Mouse (Mus musculus): ENCODE measurements at regions not wholly inside any gene's neighbourhood (a gene's known extent, or its start where the extent isn't known, plus 50 kb on each side); places are given as distances from the start of the nearest gene placed in this dataset.

DNA sequence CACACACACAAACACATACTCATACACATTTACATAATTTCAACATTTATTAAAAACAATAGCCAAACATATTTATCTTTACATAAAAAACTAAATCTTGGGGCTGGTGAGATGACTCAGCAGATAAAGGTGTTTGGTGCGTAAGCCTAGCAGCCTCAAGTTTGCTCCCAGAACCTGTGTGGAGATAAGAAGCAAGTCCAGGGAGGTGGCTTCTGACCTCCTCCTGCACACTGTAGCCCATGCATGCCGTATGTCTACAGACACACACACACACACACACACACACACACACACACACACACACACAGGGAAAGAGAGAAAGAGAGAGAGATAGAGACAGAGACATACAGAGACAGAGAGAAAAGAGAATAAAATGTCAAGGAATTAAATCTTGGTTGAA lies 401.1 kb downstream of the Klf5 start:
- DNase-seq: no peak

DNA sequence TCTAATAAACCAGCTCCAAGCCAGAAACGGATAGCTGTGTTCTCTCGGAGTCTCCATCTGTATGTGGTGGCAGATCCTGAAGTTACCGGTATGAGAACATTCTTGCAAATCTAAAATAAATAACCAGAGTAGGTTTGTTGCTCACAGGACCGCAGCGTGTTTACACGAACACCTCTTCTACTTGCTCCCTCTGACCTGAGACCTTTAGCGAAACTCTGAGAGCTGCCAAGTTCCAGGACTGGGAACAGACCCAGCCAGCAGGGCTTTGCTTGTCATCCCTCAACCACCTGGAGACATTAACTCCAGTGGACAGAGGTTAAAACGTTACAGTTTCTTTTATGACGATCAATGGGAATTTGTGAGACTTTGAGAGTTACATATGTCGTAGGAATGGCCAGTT lies 407.5 kb downstream of the Klf5 start:
- no peak for DNase-seq
- intact Hi-C loops (cut with DNase I): no loop called here

More for the DNA sequence above, 401.1 kb downstream of the Klf5 start:
- intact Hi-C loops (cut with DNase I): no loop called here

DNA sequence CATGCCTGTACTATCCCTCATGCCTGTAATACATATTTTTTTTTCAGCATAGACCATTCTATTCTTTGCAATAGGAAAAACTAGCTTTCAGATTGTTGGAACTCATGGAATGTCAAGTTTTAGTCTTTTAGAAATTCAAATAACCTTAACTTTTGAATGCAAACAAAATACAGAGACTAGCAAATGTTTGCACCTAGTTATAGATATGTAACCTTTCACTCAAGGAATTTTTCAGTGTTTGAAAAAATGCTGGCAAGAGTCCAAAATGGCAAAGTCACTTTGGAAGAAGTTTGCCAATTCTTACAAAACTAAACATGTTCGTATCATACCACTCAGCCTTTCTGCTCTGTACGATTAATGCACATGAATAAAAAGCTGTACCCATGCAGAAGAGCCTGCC lies 409.6 kb downstream of the Klf5 start:
- intact Hi-C loops (cut with DNase I): no loop called here

DNA sequence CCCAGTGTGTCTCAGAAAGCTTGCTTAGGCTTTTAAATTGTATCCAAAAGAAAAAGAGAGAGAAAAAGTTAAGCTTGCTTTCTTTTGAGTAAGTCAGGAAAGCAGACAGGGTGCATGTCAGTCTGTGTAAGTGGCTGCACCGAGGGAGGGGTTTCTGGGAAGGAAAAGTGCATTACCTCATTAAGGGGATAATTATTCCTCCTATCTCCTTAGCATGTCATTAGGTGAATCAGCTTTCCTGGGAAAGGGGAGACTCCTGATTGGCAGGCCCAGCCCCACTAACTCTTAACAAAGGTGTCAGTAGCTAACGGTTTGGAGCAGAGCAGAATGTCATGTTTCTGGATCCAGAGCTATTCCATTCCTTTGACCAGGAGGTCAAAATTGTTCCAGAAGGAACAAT lies 411.3 kb downstream of the Klf5 start:
- no peak for DNase-seq
- intact Hi-C loops (cut with DNase I): no loop called here

More for the DNA sequence above, 409.6 kb downstream of the Klf5 start:
- DNase-seq: no peak

DNA sequence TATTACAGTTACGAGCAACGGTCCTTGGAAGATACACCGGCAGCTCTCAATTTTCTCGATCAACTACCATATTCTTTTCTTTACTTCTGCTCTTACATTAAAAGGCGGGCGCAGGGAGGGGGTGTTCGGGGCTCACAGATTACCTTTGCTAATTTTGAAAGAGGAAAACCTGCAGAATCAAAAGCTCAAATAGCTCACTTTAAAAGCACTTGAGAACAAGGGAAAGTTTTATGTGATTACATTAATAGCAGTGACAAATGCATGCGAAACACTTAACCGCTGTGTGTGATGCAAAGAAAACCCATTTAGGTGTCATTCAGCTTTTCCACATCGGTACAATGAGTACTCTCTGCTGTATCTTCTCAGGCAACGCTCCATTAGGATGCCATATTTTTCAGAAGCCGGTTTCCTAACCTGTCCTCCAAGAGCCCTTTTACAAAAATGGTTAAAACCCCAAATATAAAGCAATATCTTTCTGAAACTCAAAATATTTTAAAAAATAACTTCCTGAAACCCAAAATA lies 412.2 kb downstream of the Klf5 start:
- no peak for DNase-seq
- intact Hi-C loops (cut with DNase I): no loop called here

DNA sequence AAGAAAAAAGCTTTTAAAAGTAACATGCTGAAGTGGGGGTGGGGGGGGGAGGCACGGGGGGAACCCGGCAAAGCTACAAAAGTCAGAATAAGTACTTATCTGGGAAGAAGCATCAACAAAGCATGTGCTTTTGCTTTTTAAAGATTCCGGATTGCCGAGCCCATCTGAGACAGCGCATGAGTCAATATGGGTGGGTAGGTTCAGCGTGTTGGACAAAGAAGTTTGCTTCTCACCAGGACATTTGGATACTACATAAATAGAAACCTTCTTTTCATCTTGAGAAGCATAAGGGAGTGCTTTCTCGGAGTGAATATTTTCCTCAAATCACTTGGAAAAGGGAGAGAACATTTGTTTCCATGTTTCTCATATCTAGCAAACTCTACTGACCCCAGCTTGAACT lies 414.1 kb downstream of the Klf5 start:
- intact Hi-C loops (cut with DNase I): no loop called here
- no peak for DNase-seq

DNA sequence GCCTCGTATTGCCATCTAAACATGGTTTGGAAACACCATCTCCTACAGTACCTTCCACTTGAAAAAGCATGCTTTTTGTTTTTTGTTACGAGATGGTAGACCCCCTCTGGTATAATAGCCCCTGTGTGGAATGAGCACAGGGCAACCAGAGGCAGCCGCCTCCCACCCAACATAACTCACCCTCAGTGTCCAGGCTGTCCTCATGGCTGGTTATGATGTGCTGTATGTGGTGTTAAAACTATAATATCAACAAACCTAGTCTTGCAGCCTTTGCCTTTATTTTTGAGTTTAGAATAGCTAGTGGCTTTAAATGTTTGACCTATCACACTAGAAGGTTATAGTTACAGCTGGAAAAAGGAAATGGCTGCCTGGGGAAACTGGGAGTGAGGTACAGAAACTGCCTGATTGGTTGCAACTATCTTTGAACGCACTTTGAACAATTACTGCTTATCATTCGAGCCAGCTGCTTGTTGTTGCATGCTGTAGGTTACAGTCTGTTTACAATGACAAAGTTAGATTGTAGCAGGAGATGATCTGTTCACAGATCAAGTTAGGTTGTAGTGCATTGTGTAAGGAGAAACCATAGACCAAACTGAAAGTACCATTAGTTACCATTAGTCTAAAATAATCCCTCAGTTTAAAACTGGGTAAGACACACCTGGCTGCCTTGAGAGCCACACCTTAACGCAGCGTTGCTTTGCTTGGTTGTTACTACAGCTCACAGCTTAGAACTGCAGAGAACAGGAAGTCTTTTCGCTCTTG lies 414.8 kb downstream of the Klf5 start:
- no peak for DNase-seq
- intact Hi-C loops (cut with DNase I): no loop called here

DNA sequence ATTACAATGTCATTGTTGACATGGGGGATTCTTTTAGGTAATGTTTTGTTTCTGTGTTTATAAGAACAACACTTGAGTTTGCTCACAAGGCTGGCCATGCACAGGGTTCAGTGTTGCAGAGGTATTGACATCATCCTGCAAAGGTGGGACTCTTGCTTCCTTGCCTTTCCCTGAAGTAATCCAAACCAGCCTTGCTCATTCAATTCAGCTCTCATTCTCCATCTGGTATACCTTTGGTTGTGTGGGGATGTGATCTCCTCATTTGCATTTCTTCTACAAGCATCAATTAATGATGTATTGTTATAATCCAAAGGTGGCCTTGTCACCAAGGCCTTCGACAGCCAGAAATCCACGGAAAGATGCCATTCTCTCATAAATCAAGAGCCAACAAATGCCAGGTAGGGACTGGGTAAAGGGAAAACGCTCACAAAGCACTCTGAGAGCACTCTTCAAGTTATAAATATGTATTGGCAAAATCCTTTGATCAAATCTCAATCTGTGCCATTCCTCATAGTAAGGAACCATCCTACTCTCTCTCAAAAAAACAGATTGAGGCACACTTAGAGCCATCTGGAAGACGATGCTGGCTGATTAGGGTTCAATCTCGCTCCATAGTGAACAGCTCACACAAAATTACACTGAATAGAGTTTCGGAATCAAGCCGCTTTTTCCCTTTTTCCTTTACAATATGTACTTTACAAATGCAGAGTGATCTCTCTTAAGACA lies 435.1 kb downstream of the Klf5 start:
- DNase-seq: no peak
- intact Hi-C loops (cut with DNase I): no loop called here

DNA sequence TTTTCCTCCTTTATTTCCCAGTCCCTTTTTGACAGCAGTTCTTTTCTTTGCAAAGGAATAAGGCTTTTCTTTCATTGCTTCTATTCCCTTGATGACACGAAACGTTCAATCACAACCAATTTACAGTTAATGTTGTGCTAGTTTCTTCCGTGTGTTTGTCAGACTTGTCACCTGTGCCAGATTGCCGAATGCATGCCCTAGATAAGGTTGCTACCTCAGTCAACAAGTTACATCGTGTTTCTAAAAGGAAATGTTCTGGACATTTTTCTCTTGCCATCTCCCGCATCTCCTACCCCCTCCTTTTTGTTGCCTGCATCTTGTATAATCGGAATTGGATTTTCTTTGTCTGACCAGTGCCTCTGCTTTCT lies 435.7 kb downstream of the Klf5 start:
- intact Hi-C loops (cut with DNase I): no loop called here
- DNase-seq: no peak

DNA sequence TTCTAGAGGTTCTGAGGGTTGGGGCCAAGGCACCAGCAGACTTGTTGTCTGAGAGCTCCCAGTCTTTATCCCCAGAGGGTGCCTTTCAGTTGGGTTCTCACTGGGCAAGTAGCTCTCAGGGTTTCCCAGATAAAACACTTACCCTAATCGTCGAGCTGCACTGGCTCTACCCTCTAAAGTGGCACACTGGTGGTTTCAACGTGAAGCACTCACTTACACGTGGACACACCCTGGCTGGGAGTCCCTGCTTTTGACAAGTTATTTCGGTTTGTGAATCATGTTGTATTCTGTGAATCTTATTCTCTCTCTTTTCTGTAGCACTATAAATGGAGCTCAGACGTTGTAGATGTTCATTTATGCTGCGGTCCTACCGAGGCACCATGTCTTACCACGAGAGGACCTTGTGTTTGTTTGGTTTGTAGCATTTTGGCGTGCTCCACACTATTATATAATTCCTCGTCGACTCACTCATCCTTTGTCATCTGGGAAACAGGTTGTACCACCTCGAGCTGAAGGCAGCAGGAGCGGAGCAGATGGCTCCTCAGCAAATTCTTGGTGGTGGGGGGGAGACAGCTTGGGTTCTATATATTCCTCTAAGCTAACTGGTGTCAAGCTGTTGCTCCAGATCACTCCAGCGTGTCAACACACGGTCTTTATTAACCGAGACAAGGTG lies 445.3 kb downstream of the Klf5 start:
- intact Hi-C loops (cut with DNase I): loop anchor here (10.0 kb wide), 1 partner anchor 169 kb away; no protein-coding TSS in a partner anchor
- DNase-seq: no peak

DNA sequence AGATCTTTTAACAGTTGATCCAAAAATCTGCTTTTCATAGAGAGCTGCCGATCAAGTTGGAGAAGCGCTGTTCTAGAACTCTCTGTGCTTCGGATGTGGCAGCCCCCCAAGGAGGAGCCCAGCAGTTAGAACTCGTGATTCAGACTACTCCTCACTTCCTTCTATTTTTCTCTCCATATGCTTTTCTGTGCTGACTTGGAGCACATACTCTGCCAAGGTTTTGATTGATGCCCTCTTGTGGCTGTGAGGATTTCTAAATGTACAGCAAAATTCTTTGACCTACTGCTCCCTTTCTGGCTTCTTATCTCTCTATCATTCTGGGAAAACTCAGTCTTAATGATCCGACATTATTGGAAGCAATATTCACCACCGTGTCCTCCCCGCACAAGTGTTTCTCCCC lies 446.7 kb downstream of the Klf5 start:
- no peak for DNase-seq
- intact Hi-C loops (cut with DNase I): loop anchor here (10.0 kb wide), 1 partner anchor 170 kb away; no protein-coding TSS in a partner anchor

DNA sequence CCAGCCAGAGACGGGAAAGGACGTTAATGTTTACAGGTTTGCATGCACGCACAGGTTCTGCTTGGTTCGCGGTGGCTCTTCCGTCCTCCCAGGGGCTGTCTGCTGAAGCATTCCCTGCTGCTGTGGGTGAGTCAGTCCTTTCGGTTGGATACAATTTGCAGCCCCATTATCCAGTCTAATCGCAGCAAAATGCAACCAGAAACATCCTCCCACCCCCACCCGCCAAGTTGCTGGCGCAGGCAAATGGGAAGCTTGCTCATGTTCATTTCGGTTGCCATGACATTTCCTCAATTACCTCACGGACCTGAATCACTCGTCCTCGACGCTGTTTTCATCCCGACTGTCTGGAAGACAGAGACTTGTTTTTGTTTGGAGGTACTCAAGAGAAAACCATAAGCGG lies 449.7 kb downstream of the Klf5 start:
- peak; percentile 37 for DNase-seq
- intact Hi-C loops (cut with DNase I): loop anchor here (10.0 kb wide), 1 partner anchor 173 kb away; no protein-coding TSS in a partner anchor

DNA sequence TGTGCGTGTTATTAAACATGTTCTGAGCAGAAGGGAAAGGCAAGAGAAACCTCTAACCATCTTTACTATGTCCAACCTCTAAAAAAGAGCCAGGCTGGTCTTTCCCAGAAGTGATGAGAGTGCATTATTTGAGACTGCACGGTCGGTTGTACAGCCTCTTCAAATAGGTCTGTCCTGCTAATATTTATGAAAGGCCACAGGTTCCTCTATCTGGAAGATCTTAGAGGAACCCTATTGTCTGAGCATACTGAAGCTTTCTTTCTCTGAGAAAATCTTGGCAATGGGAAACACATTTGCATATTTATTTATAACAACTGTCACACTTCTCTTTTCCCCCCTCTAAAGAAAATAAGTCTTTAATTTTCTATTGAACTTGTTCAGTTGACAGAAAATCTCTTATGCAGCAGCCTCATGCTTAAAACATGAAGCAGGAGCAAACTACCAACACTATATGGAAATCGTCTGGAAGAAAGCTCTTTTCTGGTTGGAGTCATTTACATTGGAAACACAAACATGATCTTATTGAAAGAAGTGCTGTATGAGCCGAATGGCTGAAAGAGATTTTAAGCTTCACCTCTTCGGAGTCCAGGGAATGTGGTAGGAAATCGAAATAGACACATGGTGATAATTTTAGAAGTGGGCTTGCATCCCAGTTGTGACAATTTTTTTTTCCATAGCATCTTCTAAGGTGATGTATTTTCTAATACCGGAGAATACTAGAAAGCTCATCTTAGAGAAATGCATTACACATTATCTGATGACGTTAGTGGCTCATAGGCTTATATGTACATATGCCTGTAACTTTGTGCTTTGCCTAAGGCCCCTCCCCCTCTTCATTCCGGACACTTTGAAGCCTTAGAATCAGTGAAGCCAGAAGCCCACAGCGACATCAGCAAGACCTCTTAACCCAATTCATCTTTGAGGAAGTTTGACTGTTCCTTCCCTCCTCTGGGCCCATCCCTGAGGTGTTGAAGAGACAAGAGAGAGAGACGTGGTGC lies 451.1 kb downstream of the Klf5 start:
- no peak for DNase-seq
- intact Hi-C loops (cut with DNase I): loop anchor here (10.0 kb wide), 1 partner anchor 175 kb away; no protein-coding TSS in a partner anchor

DNA sequence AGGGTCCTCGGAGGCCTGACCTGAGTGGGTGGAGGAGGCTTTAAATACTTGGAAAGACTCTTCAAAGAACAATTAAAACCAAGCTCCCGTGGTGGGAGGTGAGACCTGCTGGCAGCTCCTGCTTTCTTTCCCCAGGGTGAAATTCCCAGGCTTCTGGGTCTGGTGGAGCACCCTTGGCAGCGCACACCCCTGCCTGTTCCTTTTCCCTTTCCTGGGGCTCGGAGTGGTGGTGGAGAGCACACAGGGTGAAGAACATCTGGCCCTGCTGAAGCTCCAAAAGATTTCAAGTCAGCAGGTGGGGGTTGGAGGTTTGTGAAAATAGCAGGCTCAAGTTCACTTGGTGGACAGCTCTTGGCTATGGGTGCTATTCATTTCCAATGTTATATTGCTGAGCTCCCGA lies 459.6 kb downstream of the Klf5 start:
- intact Hi-C loops (cut with DNase I): no loop called here
- no peak for DNase-seq

DNA sequence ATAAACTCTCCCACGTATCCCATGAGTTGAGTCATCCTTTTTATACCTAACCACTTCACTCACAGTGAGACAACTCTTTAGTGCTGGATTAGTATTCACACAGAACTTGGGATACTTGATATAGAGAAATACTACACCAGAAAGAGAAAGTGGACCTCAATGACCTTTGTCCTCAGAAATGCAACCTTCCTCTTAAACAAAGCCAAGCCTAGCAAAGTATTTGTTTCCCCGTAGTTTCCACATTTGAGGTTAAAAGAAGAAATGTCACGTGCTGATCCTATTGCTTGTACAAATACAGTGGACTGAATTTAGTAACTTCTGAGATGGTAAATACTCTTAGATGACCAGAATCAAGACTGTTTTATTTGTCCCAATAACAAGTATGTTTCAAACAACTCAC lies 464.8 kb downstream of the Klf5 start:
- intact Hi-C loops (cut with DNase I): no loop called here
- DNase-seq: no peak

DNA sequence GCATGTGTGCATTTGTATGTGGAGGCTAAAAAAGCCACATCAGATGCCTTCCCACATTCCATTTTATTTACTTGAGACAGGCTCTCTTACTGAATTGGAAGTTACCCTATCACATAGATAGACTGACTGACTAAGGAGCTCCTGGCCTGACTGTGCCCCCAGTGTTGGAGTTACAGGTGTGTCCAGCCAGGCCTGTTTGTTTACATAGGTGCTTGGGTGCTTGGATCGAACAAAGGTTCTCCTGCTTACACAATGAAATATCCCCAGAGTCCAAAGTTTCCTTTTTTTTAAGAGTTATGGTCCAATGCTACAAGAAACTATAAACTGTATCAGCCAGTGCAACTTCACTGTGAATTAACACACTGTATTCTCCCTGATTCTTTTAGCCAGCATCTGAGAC lies 472.5 kb downstream of the Klf5 start:
- intact Hi-C loops (cut with DNase I): no loop called here

DNA sequence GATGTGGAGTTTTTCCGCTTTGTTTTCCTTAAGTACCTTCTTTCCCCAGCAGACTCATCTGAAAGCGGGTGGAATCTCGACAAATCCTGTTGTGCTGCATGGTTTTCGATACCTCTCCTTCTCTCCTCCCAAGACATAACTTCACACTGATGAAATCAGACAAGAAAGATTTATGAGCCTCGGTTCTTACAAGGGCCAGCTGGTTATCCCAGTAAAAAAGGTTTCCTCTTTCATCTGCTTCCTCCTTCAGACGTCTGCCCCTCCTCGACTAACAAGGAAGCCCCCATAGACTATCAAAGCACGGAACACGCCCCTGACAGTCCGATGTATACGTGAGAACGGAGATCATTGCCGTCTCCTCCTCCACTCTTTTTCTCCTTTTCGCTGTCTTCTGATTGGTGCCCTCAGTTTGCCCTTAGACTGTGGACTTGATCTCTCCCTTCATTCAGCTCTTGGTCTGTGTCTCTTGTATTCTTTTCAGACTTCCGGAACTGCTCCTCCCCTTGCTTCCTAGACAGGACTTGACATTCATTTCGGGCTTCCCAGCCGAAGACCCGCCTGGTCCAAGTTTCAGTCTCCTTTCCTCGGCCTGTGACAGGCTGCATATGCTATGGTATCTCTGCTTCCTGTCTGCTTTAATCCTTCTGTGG lies 474.4 kb downstream of the Klf5 start:
- intact Hi-C loops (cut with DNase I): no loop called here
- no peak for DNase-seq

More for the DNA sequence above, 472.5 kb downstream of the Klf5 start:
- DNase-seq: no peak

DNA sequence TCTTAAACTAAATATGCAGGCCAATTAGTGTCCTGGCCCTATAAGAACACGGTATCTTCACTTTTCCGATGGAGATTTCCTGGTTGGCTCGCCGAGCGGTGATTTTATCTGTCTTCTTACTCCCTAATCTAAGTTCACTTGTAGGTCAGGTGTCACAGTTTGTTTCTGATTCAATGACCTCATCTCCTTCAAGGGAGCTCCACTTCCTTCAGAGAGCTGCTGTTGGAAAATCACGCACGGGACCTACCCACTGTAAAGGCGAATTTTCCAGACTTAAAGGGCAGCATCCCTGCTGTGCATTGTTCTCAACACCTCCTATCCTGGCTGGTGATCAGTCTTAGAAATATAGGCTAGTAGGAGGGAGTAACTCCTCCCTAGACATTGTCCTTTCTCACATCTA lies 480.0 kb downstream of the Klf5 start:
- intact Hi-C loops (cut with DNase I): no loop called here
- DNase-seq: no peak

DNA sequence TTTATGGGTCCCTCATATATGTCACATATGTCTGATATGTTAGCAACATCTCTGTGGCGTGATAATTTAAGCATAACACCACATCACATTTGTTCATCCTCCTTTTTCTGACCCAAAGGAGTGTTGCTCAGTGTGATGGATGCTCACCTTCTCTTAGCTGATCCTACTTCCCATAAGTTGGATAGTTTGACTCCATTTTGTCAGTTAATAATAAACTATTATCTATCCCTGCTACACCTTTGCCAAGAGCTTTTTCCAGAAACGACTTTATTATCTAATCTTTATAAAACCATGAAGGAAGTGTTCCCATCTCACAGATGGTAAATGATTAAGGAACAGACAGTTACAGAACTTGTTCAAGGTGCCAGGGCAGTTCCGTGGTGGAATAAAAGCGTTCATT lies 480.5 kb downstream of the Klf5 start:
- DNase-seq: no peak
- intact Hi-C loops (cut with DNase I): no loop called here

DNA sequence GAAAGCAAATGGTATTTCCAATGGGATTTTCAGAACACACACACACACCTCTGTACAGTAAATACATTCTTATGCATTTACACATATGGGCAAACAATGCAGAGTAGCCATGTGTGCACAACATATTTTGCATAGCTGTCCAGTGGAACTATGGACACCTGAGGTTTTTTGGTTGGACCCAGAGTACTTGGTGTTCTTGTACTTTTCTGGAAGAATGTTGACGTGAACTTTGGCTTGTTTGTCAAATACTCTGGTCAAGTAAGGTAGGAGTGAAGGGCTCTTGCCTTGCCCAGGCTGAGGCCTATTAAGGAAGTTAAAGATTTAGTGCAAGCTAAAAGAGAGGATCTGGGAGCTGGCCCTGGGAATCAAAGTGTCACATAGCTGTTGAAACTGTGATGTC lies 485.2 kb downstream of the Klf5 start:
- DNase-seq: no peak
- intact Hi-C loops (cut with DNase I): no loop called here
